Mouse (Mus musculus) gonadal fat pad, adult 2 months (tissue): ENCODE measurements around the gene Pla2g4f. TPM values are rescaled to one million over a fixed set of nuclear protein-coding genes. Genes with fewer than 3 reads are reported as not detected.

Experiments used
- DNase-seq: peaks from one replicate; pipeline ENCODE4 v3.0.0-alpha.2; 2012; ENCODE audit warnings: low read depth
- polyA plus RNA-seq: library from polyadenylated mRNA; depleted of rRNA; stranded (reverse); fragments of >200 nt; gene quantifications from 2 replicates; pipeline ENCODE4 v1.2.3, GENCODE M21; 2012; rRNA removed

The Pla2g4f gene
- 6.8 and 9.4 TPM in 2 replicates for polyA plus RNA-seq

GRCm38 (mm10) chr2:120313976-120314375 is at the start of gene Pla2g4f:
TSS of gene Pla2g4f (minus strand) at chr2:120314165.
- DNase-seq, result no peak

GRCm38 (mm10) chr2:120360425-120360824 is 46.5 kb upstream of the Pla2g4f start:
- no peak for DNase-seq

- no peak for DNase-seq
Observed at GRCm38 (mm10) chr2:120352682-120353646, 39.0 kb upstream of the Pla2g4f start, which contains the start of gene Vps39. TSS of gene Vps39 (minus strand) at chr2:120353137.

GRCm38 (mm10) chr2:120351321-120351720 is 37.4 kb upstream of the Pla2g4f start:
- no peak for DNase-seq

GRCm38 (mm10) chr2:120348120-120348519 is 34.2 kb upstream of the Pla2g4f start:
- no peak for DNase-seq

- DNase-seq, result no peak
Observed at GRCm38 (mm10) chr2:120341741-120342140, 27.8 kb upstream of the Pla2g4f start.

GRCm38 (mm10) chr2:120337886-120338285 is 23.9 kb upstream of the Pla2g4f start:
- no peak for DNase-seq

GRCm38 (mm10) chr2:120331575-120331974 is 17.6 kb upstream of the Pla2g4f start:
- DNase-seq, result no peak

- DNase-seq, result no peak
Observed at GRCm38 (mm10) chr2:120315077-120315476, 1.1 kb upstream of the Pla2g4f start.

- no peak for DNase-seq
Observed at GRCm38 (mm10) chr2:120314487-120314886, 522 bp upstream of the Pla2g4f start.

- DNase-seq, result peak; percentile 93
Observed at GRCm38 (mm10) chr2:120312276-120312825, 1.6 kb downstream of the Pla2g4f start.

- no peak for DNase-seq
Observed at GRCm38 (mm10) chr2:120304113-120304512, 9.9 kb downstream of the Pla2g4f start.

- no peak for DNase-seq
Observed at GRCm38 (mm10) chr2:120301076-120301475, 12.9 kb downstream of the Pla2g4f start.

- no peak for DNase-seq
Observed at GRCm38 (mm10) chr2:120299866-120300265, 14.1 kb downstream of the Pla2g4f start.

GRCm38 (mm10) chr2:120296160-120296559 is 17.8 kb downstream of the Pla2g4f start:
- DNase-seq, result no peak

- DNase-seq, result no peak
Observed at GRCm38 (mm10) chr2:120291471-120292078, 22.4 kb downstream of the Pla2g4f start.

GRCm38 (mm10) chr2:120288995-120289394 is 25.0 kb downstream of the Pla2g4f start, which contains the start of gene Pla2g4d:
TSS of gene Pla2g4d (minus strand) at chr2:120289197.
- DNase-seq, result no peak

- DNase-seq, result no peak
Observed at GRCm38 (mm10) chr2:120288401-120288800, 25.6 kb downstream of the Pla2g4f start.

GRCm38 (mm10) chr2:120285639-120286038 is 28.3 kb downstream of the Pla2g4f start:
- DNase-seq, result no peak

- peak; percentile 42 for DNase-seq
Observed at GRCm38 (mm10) chr2:120284705-120285104, 29.3 kb downstream of the Pla2g4f start.

GRCm38 (mm10) chr2:120284094-120284493 is 29.9 kb downstream of the Pla2g4f start:
- no peak for DNase-seq

- DNase-seq, result peak; percentile 20
Observed at GRCm38 (mm10) chr2:120283550-120283949, 30.4 kb downstream of the Pla2g4f start.
